Mouse (Mus musculus) thymus, adult 2 months (tissue): Measurements from ENCODE around the gene Apoc2.

Experiments used
- CTCF ChIP-seq: fragments of 200-500 bp; IDR thresholded peaks from 2 replicates; pipeline ENCODE4 v1.5.1; 2012; ENCODE audit warnings: mild to moderate bottlenecking, control low read depth, low read length, moderate library complexity, borderline replicate concordance; ENCODE audit not compliant: control insufficient read depth, poor library complexity, insufficient read depth; ENCODE audit errors: extremely low read depth
- POLR2A ChIP-seq: fragments of 200-500 bp; IDR thresholded peaks from 2 replicates; pipeline ENCODE4 v1.6.1; 2012; ENCODE audit warnings: mild to moderate bottlenecking, low read length, control low read depth, moderate library complexity; ENCODE audit not compliant: control insufficient read depth, poor library complexity, insufficient read depth; ENCODE audit errors: extremely low read depth

GRCm38 (mm10) chr7:19716822-19717221 lies 39.1 kb upstream of the Apoc2 start:
- no peak for TF ChIP-seq POLR2A
- no peak for TF ChIP-seq CTCF
